Mouse (Mus musculus) stomach, embryonic 16.5 days (tissue): ENCODE data around the gene Acad12. TPM values are rescaled to one million over a fixed set of nuclear protein-coding genes. Genes with fewer than 3 reads are reported as not detected.

ENCODE experiments used
- ATAC-seq: fragments of 200-750 bp; cut with Nextera tagmentation; 2 replicates; pipeline ENCODE4 v1.8.0; 2017; ENCODE audit warnings: moderate number of reproducible peaks, moderate TSS enrichment; ENCODE audit not compliant: insufficient read depth, low FRiP score
- H3K27ac ChIP-seq: fragments of 300-500 bp; sonication (generic); 2 replicates; pipeline ENCODE4 v1.5.1; 2014; ENCODE audit warnings: low read length
- H3K27me3 ChIP-seq: fragments of 300-500 bp; sonication (generic); 2 replicates; pipeline ENCODE4 v1.6.1; 2014; ENCODE audit warnings: low read length, control low read depth, mixed read lengths; ENCODE audit not compliant: control insufficient read depth, insufficient read depth
- H3K36me3 ChIP-seq: fragments of 300-500 bp; sonication (generic); 2 replicates; pipeline ENCODE4 v1.6.1; 2014; ENCODE audit warnings: low read length; ENCODE audit not compliant: control insufficient read depth, insufficient read depth
- H3K4me1 ChIP-seq: fragments of 300-500 bp; sonication (generic); 2 replicates; pipeline ENCODE4 v1.6.1; 2014; ENCODE audit warnings: low read length, control low read depth, mixed read lengths; ENCODE audit not compliant: control insufficient read depth, insufficient read depth
- H3K4me2 ChIP-seq: fragments of 300-500 bp; sonication (generic); 2 replicates; pipeline ENCODE4 v1.6.1; 2014; ENCODE audit warnings: low read depth, low read length, mixed read lengths
- H3K4me3 ChIP-seq: fragments of 300-500 bp; sonication (generic); replicated peaks from 2 replicates; pipeline ENCODE4 v1.5.1; 2014; ENCODE audit warnings: mild to moderate bottlenecking, low read length
- H3K9ac ChIP-seq: fragments of 300-500 bp; sonication (generic); 2 replicates; pipeline ENCODE4 v1.6.1; 2014; ENCODE audit warnings: low read length
- H3K9me3 ChIP-seq: fragments of 300-500 bp; sonication (generic); replicated peaks from 2 replicates; pipeline ENCODE4 v1.6.1; 2016; ENCODE audit warnings: low read length, control low read depth; ENCODE audit not compliant: control insufficient read depth
- WGBS: fragments of 180-500 bp; shearing (Covaris S2); extraction: QIAGEN DNeasy Blood & Tissue Kit; methylation state at CpG from one replicate; pipeline ENCODE4 v1.1.7; 2014; 5-methylcytosine and 5-hydroxymethylcytosine counted together
- polyA plus RNA-seq: library from polyadenylated mRNA; unstranded; fragments of >200 nt; fragmentation: Nextera tagmentation; extraction: Ambion mirVana; gene quantifications from 2 replicates; pipeline ENCODE4 v1.2.1, GENCODE M21; 2015

Gene Acad12
- 2.6 and 2.8 TPM in 2 replicates for polyA plus RNA-seq

- Histone ChIP-seq H3K27me3 (no peaks in the 10 kb centered on the region), H3K9ac (peak within 1 kb of the TSS; percentile 85), H3K4me2 (peak within 1 kb of the TSS; percentile 71), H3K27ac (peak within 1 kb of the TSS; percentile 83), H3K9me3 (no peaks in the 10 kb centered on the region), H3K4me1 (0 out of 2 replicates have a peak, but pooled peaks cover 7% of the 10 kb centered on the region), H3K4me3 (peak within 1 kb of the TSS; percentile 73), H3K36me3 (no peaks in the 10 kb centered on the region)
- ATAC-seq, result peak; percentile 87
- under 1% methylated on average over 58 of the region's 58 CpGs for WGBS
Measured at GRCm38 (mm10) chr5:121618592-121619513, at the start of gene Acad12. Acad12 (minus strand) TSS chr5:121618938.

GRCm38 (mm10) chr5:121668411-121668810, 49.7 kb upstream of the Acad12 start:
- Histone ChIP-seq H3K4me2 (no peak overlapping the region), H3K36me3 (peaks cover 7% of the 10 kb centered on the region), H3K4me3 (no peak overlapping the region), H3K27ac (no peak overlapping the region; the same call in 1 of the 2 replicates), H3K9me3 (no peaks in the 10 kb centered on the region), H3K9ac (no peak overlapping the region), H3K27me3 (no peaks in the 10 kb centered on the region), H3K4me1 (no peaks in the 10 kb centered on the region)
- WGBS, result 59% methylated on average over 6 of the region's 6 CpGs
- ATAC-seq, result no peak

GRCm38 (mm10) chr5:121667067-121667466, 48.3 kb upstream of the Acad12 start:
- no peaks in the 10 kb centered on the region for H3K9me3 ChIP-seq
- H3K4me2 ChIP-seq, result no peak overlapping the region
- H3K27me3 ChIP-seq, result no peaks in the 10 kb centered on the region
- no peak overlapping the region for H3K27ac ChIP-seq
- 74% methylated on average over 4 of the region's 4 CpGs for WGBS
- no peak for ATAC-seq
- peaks cover 8% of the 10 kb centered on the region for H3K36me3 ChIP-seq
- H3K4me1 ChIP-seq, result no peaks in the 10 kb centered on the region
- H3K4me3 ChIP-seq, result no peak overlapping the region
- H3K9ac ChIP-seq, result no peak overlapping the region

- 97% methylated on average over 9 of the region's 9 CpGs for WGBS
- no peak for ATAC-seq
- peaks cover 8% of the 10 kb centered on the region; the same call in 1 of the 2 replicates for H3K36me3 ChIP-seq
Measured at GRCm38 (mm10) chr5:121664971-121665370, 46.2 kb upstream of the Acad12 start.

GRCm38 (mm10) chr5:121664078-121664477, 45.3 kb upstream of the Acad12 start:
- ATAC-seq, result no peak

More at GRCm38 (mm10) chr5:121664971-121665370, 46.2 kb upstream of the Acad12 start:
- H3K4me3 ChIP-seq, result no peak overlapping the region
- 0 out of 2 replicates have a peak, but pooled peaks cover 10% of the 10 kb centered on the region for H3K4me1 ChIP-seq
- no peak overlapping the region for H3K9ac ChIP-seq
- H3K4me2 ChIP-seq, result no peak overlapping the region
- H3K9me3 ChIP-seq, result no peaks in the 10 kb centered on the region
- H3K27me3 ChIP-seq, result no peaks in the 10 kb centered on the region
- no peak overlapping the region for H3K27ac ChIP-seq

GRCm38 (mm10) chr5:121663456-121663855, 44.7 kb upstream of the Acad12 start:
- peaks cover 8% of the 10 kb centered on the region; the same call in 1 of the 2 replicates for H3K36me3 ChIP-seq
- WGBS, result 79% methylated on average over 8 of the region's 8 CpGs
- H3K4me2 ChIP-seq, result no peak overlapping the region
- no peak overlapping the region for H3K4me3 ChIP-seq
- no peaks in the 10 kb centered on the region for H3K27me3 ChIP-seq
- 0 out of 2 replicates have a peak, but pooled peaks cover 10% of the 10 kb centered on the region for H3K4me1 ChIP-seq
- no peak overlapping the region for H3K9ac ChIP-seq
- no peaks in the 10 kb centered on the region for H3K9me3 ChIP-seq
- H3K27ac ChIP-seq, result no peak overlapping the region
- ATAC-seq, result no peak

More at GRCm38 (mm10) chr5:121664078-121664477, 45.3 kb upstream of the Acad12 start:
- Histone ChIP-seq H3K4me1 (0 out of 2 replicates have a peak, but pooled peaks cover 10% of the 10 kb centered on the region), H3K9ac (no peak overlapping the region), H3K36me3 (peaks cover 8% of the 10 kb centered on the region; the same call in 1 of the 2 replicates), H3K4me2 (no peak overlapping the region), H3K4me3 (no peak overlapping the region), H3K27me3 (no peaks in the 10 kb centered on the region), H3K9me3 (no peaks in the 10 kb centered on the region), H3K27ac (no peak overlapping the region)
- WGBS, result 80% methylated on average over 6 of the region's 6 CpGs

- H3K4me1 ChIP-seq, result 0 out of 2 replicates have a peak, but pooled peaks cover 10% of the 10 kb centered on the region
- no peak for ATAC-seq
- H3K36me3 ChIP-seq, result peaks cover 8% of the 10 kb centered on the region; the same call in 1 of the 2 replicates
- peak overlapping the region; percentile 88 for H3K4me2 ChIP-seq
- peak overlapping the region; percentile 73 for H3K4me3 ChIP-seq
- 78% methylated on average over 5 of the region's 5 CpGs for WGBS
- no peak overlapping the region for H3K27ac ChIP-seq
- H3K9me3 ChIP-seq, result no peaks in the 10 kb centered on the region
- H3K9ac ChIP-seq, result peak overlapping the region; percentile 89
- no peaks in the 10 kb centered on the region for H3K27me3 ChIP-seq
Measured at GRCm38 (mm10) chr5:121661494-121661893, 42.8 kb upstream of the Acad12 start.

- H3K4me2 ChIP-seq, result peak overlapping the region; percentile 88
- H3K4me1 ChIP-seq, result 0 out of 2 replicates have a peak, but pooled peaks cover 10% of the 10 kb centered on the region
- peaks cover 8% of the 10 kb centered on the region; the same call in 1 of the 2 replicates for H3K36me3 ChIP-seq
- H3K9ac ChIP-seq, result peak overlapping the region; percentile 89
- no peak for ATAC-seq
- no peaks in the 10 kb centered on the region for H3K27me3 ChIP-seq
- H3K4me3 ChIP-seq, result peak overlapping the region; percentile 73
- under 1% methylated on average over 26 of the region's 26 CpGs for WGBS
- H3K27ac ChIP-seq, result peak overlapping the region; percentile 56; the same call in 1 of the 2 replicates
- no peaks in the 10 kb centered on the region for H3K9me3 ChIP-seq
Measured at GRCm38 (mm10) chr5:121660897-121661254, 42.1 kb upstream of the Acad12 start.
